Mouse (Mus musculus) megakaryocyte progenitor cell, adult 5-6 weeks (primary cell): ENCODE results near the gene Fam98a. TPM values are rescaled to one million over a fixed set of nuclear protein-coding genes. Genes with fewer than 3 reads are reported as not detected.
A peak's percentile ranks its signal among the peaks of the same experiment; 100 is the strongest.

Source experiments
- ATAC-seq: replicated peaks from 2 replicates; pipeline ENCODE4 v1.8.0; 2016; ENCODE audit warnings: mild to moderate bottlenecking, moderate TSS enrichment, inconsistent platforms; ENCODE audit not compliant: poor library complexity
- total RNA-seq, 2 experiments: library from RNA; stranded (forward) in 1 of 2; stranded (reverse) in 1 of 2; fragments of 157-497, 149-512 nt in 1 of 2; fragments of 200-1000 nt in 1 of 2; gene quantifications; 2 replicates each; pipeline versions ENCODE4 v1.2.3 to v1.2.4; 2015 to 2017

Fam98a gene
- total RNA-seq, 2 experiments from 2014 or later = 24.7 to 30.0 TPM

- no peak for ATAC-seq
These were observed 29.2 kb downstream of the Fam98a start for GRCm38 (mm10) chr17:75522347-75523065.

GRCm38 (mm10) chr17:75521236-75521842 lies 30.4 kb downstream of the Fam98a start:
- no peak for ATAC-seq

- ATAC-seq = no peak
These were observed 32.4 kb downstream of the Fam98a start for GRCm38 (mm10) chr17:75519239-75519900.

- ATAC-seq = peak; percentile 87
These were observed 33.4 kb downstream of the Fam98a start for GRCm38 (mm10) chr17:75518181-75518901.

GRCm38 (mm10) chr17:75516591-75516990 lies 35.2 kb downstream of the Fam98a start:
- ATAC-seq = no peak

DNA sequence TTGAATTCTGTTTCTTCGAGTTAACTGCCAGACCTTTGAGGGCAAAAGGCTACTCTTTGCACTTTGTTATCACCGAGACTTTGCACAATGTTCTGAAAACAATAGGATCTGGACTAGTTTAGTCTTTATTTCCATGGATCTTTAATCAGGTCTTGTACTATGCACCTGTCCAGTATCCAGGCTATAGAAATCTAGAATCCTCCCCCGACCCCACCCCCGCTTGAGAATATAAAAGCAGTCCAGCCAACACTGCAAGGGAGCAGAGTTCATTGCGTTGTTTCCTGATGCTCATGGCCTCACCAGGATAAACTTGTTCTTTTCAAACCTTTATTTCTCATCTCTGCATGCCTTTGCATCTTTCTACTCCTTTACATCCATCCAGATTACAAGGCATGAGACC lies 42.5 kb downstream of the Fam98a start:
- ATAC-seq = no peak

DNA sequence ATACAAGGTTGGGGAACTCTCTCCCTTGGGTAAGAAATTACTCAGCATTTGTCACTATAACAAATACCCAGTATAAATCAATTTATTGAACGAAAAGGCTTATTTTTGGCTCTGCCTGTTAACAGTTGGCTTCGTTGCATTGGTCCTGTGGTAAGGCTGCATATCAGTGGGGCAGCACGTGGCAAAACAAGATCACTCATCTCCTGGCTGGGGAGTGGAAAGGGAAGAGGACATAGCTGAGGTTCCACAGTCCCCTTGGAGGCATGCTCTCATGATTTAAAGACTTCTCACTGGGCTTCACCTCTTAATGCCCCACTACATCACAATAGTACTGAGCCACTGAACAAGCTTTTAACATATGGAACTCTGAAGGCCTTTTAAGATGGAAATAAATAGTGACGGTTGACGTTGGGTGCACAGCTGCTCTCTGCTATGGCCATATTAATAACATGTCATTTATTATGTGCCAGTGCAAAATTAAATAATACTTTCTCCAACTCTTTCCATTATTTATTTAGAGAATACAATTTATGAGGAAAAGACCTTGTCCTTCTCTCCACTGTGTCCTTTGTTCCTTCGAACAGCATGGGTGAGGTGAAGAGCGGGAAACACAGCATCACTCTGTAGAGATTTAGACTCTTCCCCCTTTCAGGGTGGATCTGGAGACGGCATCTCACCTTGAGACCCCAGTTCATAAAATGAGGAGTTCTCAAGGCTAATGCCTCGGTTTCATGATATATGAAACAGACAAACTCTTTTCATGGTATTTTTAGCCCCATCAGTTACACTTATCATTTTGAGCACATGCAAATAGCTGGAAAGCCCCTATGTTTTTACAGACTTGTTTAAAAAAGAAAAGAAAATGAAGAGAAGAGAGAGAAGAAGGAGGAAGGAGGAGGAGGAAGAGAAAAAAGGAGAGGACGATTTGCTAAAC lies 44.8 kb downstream of the Fam98a start:
- no peak for ATAC-seq

GRCm38 (mm10) chr17:75506097-75506675 lies 45.6 kb downstream of the Fam98a start:
- no peak for ATAC-seq

GRCm38 (mm10) chr17:75505053-75505452 lies 46.7 kb downstream of the Fam98a start:
- no peak for ATAC-seq

GRCm38 (mm10) chr17:75503031-75503430 lies 48.7 kb downstream of the Fam98a start:
- no peak for ATAC-seq

- no peak for ATAC-seq
These were observed 53.5 kb downstream of the Fam98a start for GRCm38 (mm10) chr17:75498241-75498651.

- ATAC-seq = no peak
These were observed 56.5 kb downstream of the Fam98a start for GRCm38 (mm10) chr17:75495213-75495612.

Other genes with a start within 250 kb of the Fam98a start
- 0.12 and 0.20 TPM in 2 replicates for gene Rasgrp3, start 116.0 kb downstream of the Fam98a start, total RNA-seq (2015)
- under 0.01 and 0.37 TPM in 2 replicates for gene Rasgrp3, start 116.0 kb downstream of the Fam98a start, total RNA-seq (2017)